Mouse (Mus musculus) spleen, postnatal 14 days (tissue): ENCODE results near the gene Pcp4.

Source experiments
- DNase-seq, 2 experiments: peaks; one replicate each; pipeline ENCODE4 v3.0.0; 2021 to 2022; ENCODE audit warnings: low spot score in 2 of 2

Gene Pcp4

GRCm38 (mm10) chr16:96563350-96564257, 96.2 kb downstream of the Pcp4 start:
- DNase-seq = no peak

- DNase-seq = no peak
Measured at GRCm38 (mm10) chr16:96567428-96567827, 100.0 kb downstream of the Pcp4 start.
